25 mouse cellular contexts compared by ENCODE assay signal in genomic region chr6:122400263-122400662, GRCm38 (mm10).
"Had no signal": no experiment of that assay in that cellular context is flagged by ENCODE, and none has a peak within 500 bp of the region (broad histone marks: within the 10 kb centered on the region; RNA-seq: fewer than 3 reads in every experiment).

No protein-coding gene starts in this region.

- ATAC-seq: hindbrain, embryonic 16.5 days; inflammation-experienced regulatory T-cells, adult 6 months; intestine, embryonic 15.5 days; intestine, postnatal 0 days had no signal

- H3K36me3 ChIP-seq: heart, embryonic 12.5 days; hindbrain, embryonic 10.5 days; hindbrain, embryonic 12.5 days; intestine, embryonic 15.5 days; limb, embryonic 10.5 days; limb, embryonic 12.5 days had no signal

- H3K4me3 ChIP-seq: gastrocnemius, adult 2 months; heart, adult 2 months; heart, embryonic 12.5 days; hindbrain, embryonic 10.5 days; hindbrain, embryonic 12.5 days; intestine, embryonic 15.5 days; layer of hippocampus, adult 2 months; left cerebral cortex, adult 2 months; limb, embryonic 10.5 days; limb, embryonic 12.5 days had no signal

- H3K4me2 ChIP-seq: heart, embryonic 12.5 days; hindbrain, embryonic 12.5 days; hindbrain, embryonic 14.5 days; intestine, embryonic 15.5 days; limb, embryonic 12.5 days; liver, embryonic 11.5 days had no signal

- H3K27me3 ChIP-seq: heart, embryonic 12.5 days; hindbrain, embryonic 12.5 days; intestine, embryonic 15.5 days; limb, embryonic 12.5 days had no signal

- H3K4me1 ChIP-seq: heart, embryonic 12.5 days; hindbrain, embryonic 10.5 days; hindbrain, embryonic 12.5 days; intestine, embryonic 15.5 days; limb, embryonic 12.5 days had no signal

- H3K9ac ChIP-seq: heart, embryonic 12.5 days; hindbrain, embryonic 12.5 days; hindbrain, embryonic 14.5 days; intestine, embryonic 15.5 days; limb, embryonic 12.5 days had no signal

- H3K27ac ChIP-seq: gastrocnemius, adult 2 months; heart, adult 2 months; hindbrain, embryonic 10.5 days; hindbrain, embryonic 12.5 days; hindbrain, embryonic 14.5 days; intestine, embryonic 15.5 days; layer of hippocampus, adult 2 months; left cerebral cortex, adult 2 months; limb, embryonic 10.5 days; limb, embryonic 12.5 days had no signal

- H3K9me3 ChIP-seq: hindbrain, embryonic 12.5 days; intestine, embryonic 15.5 days; limb, embryonic 10.5 days had no signal

- DNase-seq: gastrocnemius, adult 2 months; gastrocnemius, postnatal 10 days; gastrocnemius, postnatal 25 days; heart, adult 2 months; heart, postnatal 10 days; heart, postnatal 4 days; kidney, adult 18-20 months; kidney, adult 8-10 months; kidney, postnatal 10 days; kidney, postnatal 25 days; kidney, postnatal 4 days; liver had no signal
